Mouse (Mus musculus): ENCODE results near the gene Itpr2. TPM values are rescaled to one million over a fixed set of nuclear protein-coding genes. Genes with fewer than 3 reads are reported as not detected.

The Itpr2 gene
- polyA plus RNA-seq, 1 experiment from 2014 or later = 33.6 TPM

- Histone ChIP-seq H3K9ac (ENCODE audit: low read depth, low read length) (no peak overlapping the region), H3K4me2 (no peak overlapping the region), H3K4me1 (ENCODE audit: control insufficient read depth, insufficient read depth, low read length) (peaks cover 5% of the 10 kb centered on the region; the same call in 1 of the 2 replicates), H3K27me3 (ENCODE audit: control insufficient read depth, insufficient read depth, low read length) (no peaks in the 10 kb centered on the region), H3K27ac (ENCODE audit: low read depth, low read length) (no peak overlapping the region), H3K9me3 (replicated peaks; ENCODE audit: control insufficient read depth, low read length) (no peaks in the 10 kb centered on the region), H3K4me3 (ENCODE audit: low read depth, low read length) (no peak overlapping the region), H3K36me3 (ENCODE audit: control insufficient read depth, insufficient read depth, low read length) (peaks cover 4% of the 10 kb centered on the region)
- no peak for ATAC-seq (replicated peaks; ENCODE audit: insufficient number of reproducible peaks, low FRiP score, low TSS enrichment)
- 89% methylated on average over 5 of the region's 5 CpGs for WGBS (ENCODE audit: insufficient replicate concordance)
These were observed 187.7 kb downstream of the Itpr2 start for GRCm38 (mm10) chr6:146314304-146314703.

- Histone ChIP-seq H3K9ac (ENCODE audit: low read depth, low read length) (no peak overlapping the region), H3K4me3 (ENCODE audit: low read depth, low read length) (no peak overlapping the region), H3K9me3 (replicated peaks; ENCODE audit: control insufficient read depth, low read length) (no peaks in the 10 kb centered on the region), H3K4me1 (ENCODE audit: control insufficient read depth, insufficient read depth, low read length) (peaks cover 5% of the 10 kb centered on the region; the same call in 1 of the 2 replicates), H3K4me2 (no peak overlapping the region), H3K36me3 (ENCODE audit: control insufficient read depth, insufficient read depth, low read length) (peaks cover 4% of the 10 kb centered on the region), H3K27ac (ENCODE audit: low read depth, low read length) (no peak overlapping the region), H3K27me3 (ENCODE audit: control insufficient read depth, insufficient read depth, low read length) (no peaks in the 10 kb centered on the region)
- WGBS (ENCODE audit: insufficient replicate concordance) = 74% methylated on average over 4 of the region's 4 CpGs
- no peak for ATAC-seq (replicated peaks; ENCODE audit: insufficient number of reproducible peaks, low FRiP score, low TSS enrichment)
These were observed 188.6 kb downstream of the Itpr2 start for GRCm38 (mm10) chr6:146313396-146313795.

GRCm38 (mm10) chr6:146310210-146310609 lies 191.8 kb downstream of the Itpr2 start:
- 81% methylated on average over 2 of the region's 2 CpGs for WGBS (ENCODE audit: insufficient replicate concordance)

GRCm38 (mm10) chr6:146309335-146309734 lies 192.7 kb downstream of the Itpr2 start:
- no peaks in the 10 kb centered on the region for H3K36me3 ChIP-seq (ENCODE audit: control insufficient read depth, insufficient read depth, low read length)
- H3K27ac ChIP-seq (ENCODE audit: low read depth, low read length) = no peak overlapping the region
- no peaks in the 10 kb centered on the region for H3K9me3 ChIP-seq (replicated peaks; ENCODE audit: control insufficient read depth, low read length)
- H3K4me3 ChIP-seq (ENCODE audit: low read depth, low read length) = no peak overlapping the region
- peaks cover 5% of the 10 kb centered on the region; the same call in 1 of the 2 replicates for H3K4me1 ChIP-seq (ENCODE audit: control insufficient read depth, insufficient read depth, low read length)
- no peak for ATAC-seq (replicated peaks; ENCODE audit: insufficient number of reproducible peaks, low FRiP score, low TSS enrichment)
- no peak overlapping the region for H3K4me2 ChIP-seq
- no peaks in the 10 kb centered on the region for H3K27me3 ChIP-seq (ENCODE audit: control insufficient read depth, insufficient read depth, low read length)
- H3K9ac ChIP-seq (ENCODE audit: low read depth, low read length) = no peak overlapping the region
- 55% methylated on average over 1 of the region's 1 CpGs for WGBS (ENCODE audit: insufficient replicate concordance)

More at GRCm38 (mm10) chr6:146310210-146310609, 191.8 kb downstream of the Itpr2 start:
- H3K4me3 ChIP-seq (ENCODE audit: low read depth, low read length) = no peak overlapping the region
- ATAC-seq (replicated peaks; ENCODE audit: insufficient number of reproducible peaks, low FRiP score, low TSS enrichment) = no peak
- H3K9ac ChIP-seq (ENCODE audit: low read depth, low read length) = no peak overlapping the region
- H3K27ac ChIP-seq (ENCODE audit: low read depth, low read length) = no peak overlapping the region
- no peaks in the 10 kb centered on the region for H3K27me3 ChIP-seq (ENCODE audit: control insufficient read depth, insufficient read depth, low read length)
- H3K36me3 ChIP-seq (ENCODE audit: control insufficient read depth, insufficient read depth, low read length) = no peaks in the 10 kb centered on the region
- H3K4me2 ChIP-seq = no peak overlapping the region
- H3K4me1 ChIP-seq (ENCODE audit: control insufficient read depth, insufficient read depth, low read length) = peaks cover 5% of the 10 kb centered on the region; the same call in 1 of the 2 replicates
- H3K9me3 ChIP-seq (replicated peaks; ENCODE audit: control insufficient read depth, low read length) = no peaks in the 10 kb centered on the region

- ATAC-seq (replicated peaks; ENCODE audit: insufficient number of reproducible peaks, low FRiP score, low TSS enrichment) = no peak
- Histone ChIP-seq H3K4me2 (no peak overlapping the region), H3K9ac (ENCODE audit: low read depth, low read length) (no peak overlapping the region), H3K4me3 (ENCODE audit: low read depth, low read length) (no peak overlapping the region), H3K27ac (ENCODE audit: low read depth, low read length) (no peak overlapping the region), H3K9me3 (replicated peaks; ENCODE audit: control insufficient read depth, low read length) (no peaks in the 10 kb centered on the region), H3K4me1 (ENCODE audit: control insufficient read depth, insufficient read depth, low read length) (peaks cover 5% of the 10 kb centered on the region; the same call in 1 of the 2 replicates), H3K36me3 (ENCODE audit: control insufficient read depth, insufficient read depth, low read length) (no peaks in the 10 kb centered on the region), H3K27me3 (ENCODE audit: control insufficient read depth, insufficient read depth, low read length) (no peaks in the 10 kb centered on the region)
- WGBS (ENCODE audit: insufficient replicate concordance) = 72% methylated on average over 3 of the region's 3 CpGs
These were observed 196.0 kb downstream of the Itpr2 start for GRCm38 (mm10) chr6:146305995-146306394.

- H3K9me3 ChIP-seq (replicated peaks; ENCODE audit: control insufficient read depth, low read length) = no peaks in the 10 kb centered on the region
- H3K9ac ChIP-seq (ENCODE audit: low read depth, low read length) = no peak overlapping the region
- no peak overlapping the region for H3K4me2 ChIP-seq
- no peaks in the 10 kb centered on the region for H3K27me3 ChIP-seq (ENCODE audit: control insufficient read depth, insufficient read depth, low read length)
- H3K27ac ChIP-seq (ENCODE audit: low read depth, low read length) = no peak overlapping the region
- no peaks in the 10 kb centered on the region for H3K4me1 ChIP-seq (ENCODE audit: control insufficient read depth, insufficient read depth, low read length)
- no peaks in the 10 kb centered on the region for H3K36me3 ChIP-seq (ENCODE audit: control insufficient read depth, insufficient read depth, low read length)
- 89% methylated on average over 11 of the region's 11 CpGs for WGBS (ENCODE audit: insufficient replicate concordance)
- no peak for ATAC-seq (replicated peaks; ENCODE audit: insufficient number of reproducible peaks, low FRiP score, low TSS enrichment)
- no peak overlapping the region for H3K4me3 ChIP-seq (ENCODE audit: low read depth, low read length)
These were observed 197.9 kb downstream of the Itpr2 start for GRCm38 (mm10) chr6:146304088-146304487.

- Histone ChIP-seq H3K27me3 (ENCODE audit: control insufficient read depth, insufficient read depth, low read length) (no peaks in the 10 kb centered on the region), H3K4me3 (ENCODE audit: low read depth, low read length) (no peak overlapping the region), H3K9ac (ENCODE audit: low read depth, low read length) (no peak overlapping the region), H3K9me3 (replicated peaks; ENCODE audit: control insufficient read depth, low read length) (0 out of 2 replicates have a peak, but pooled peaks cover 2% of the 10 kb centered on the region), H3K4me2 (no peak overlapping the region), H3K4me1 (ENCODE audit: control insufficient read depth, insufficient read depth, low read length) (no peaks in the 10 kb centered on the region), H3K27ac (ENCODE audit: low read depth, low read length) (no peak overlapping the region), H3K36me3 (ENCODE audit: control insufficient read depth, insufficient read depth, low read length) (no peaks in the 10 kb centered on the region)
- WGBS (ENCODE audit: insufficient replicate concordance) = 80% methylated on average over 2 of the region's 2 CpGs
- no peak for ATAC-seq (replicated peaks; ENCODE audit: insufficient number of reproducible peaks, low FRiP score, low TSS enrichment)
These were observed 198.7 kb downstream of the Itpr2 start for GRCm38 (mm10) chr6:146303336-146303735.

GRCm38 (mm10) chr6:146302574-146303130 lies 199.4 kb downstream of the Itpr2 start:
- H3K9me3 ChIP-seq (replicated peaks; ENCODE audit: control insufficient read depth, low read length) = 0 out of 2 replicates have a peak, but pooled peaks cover 2% of the 10 kb centered on the region
- H3K4me2 ChIP-seq = no peak overlapping the region
- no peak for ATAC-seq (replicated peaks; ENCODE audit: insufficient number of reproducible peaks, low FRiP score, low TSS enrichment)
- no peaks in the 10 kb centered on the region for H3K4me1 ChIP-seq (ENCODE audit: control insufficient read depth, insufficient read depth, low read length)
- no peaks in the 10 kb centered on the region for H3K27me3 ChIP-seq (ENCODE audit: control insufficient read depth, insufficient read depth, low read length)
- H3K4me3 ChIP-seq (ENCODE audit: low read depth, low read length) = no peak overlapping the region
- H3K27ac ChIP-seq (ENCODE audit: low read depth, low read length) = no peak overlapping the region
- no peaks in the 10 kb centered on the region for H3K36me3 ChIP-seq (ENCODE audit: control insufficient read depth, insufficient read depth, low read length)
- 83% methylated on average over 8 of the region's 8 CpGs for WGBS (ENCODE audit: insufficient replicate concordance)
- H3K9ac ChIP-seq (ENCODE audit: low read depth, low read length) = no peak overlapping the region

GRCm38 (mm10) chr6:146302101-146302500 lies 199.9 kb downstream of the Itpr2 start:
- Histone ChIP-seq H3K27me3 (ENCODE audit: control insufficient read depth, insufficient read depth, low read length) (no peaks in the 10 kb centered on the region), H3K4me1 (ENCODE audit: control insufficient read depth, insufficient read depth, low read length) (no peaks in the 10 kb centered on the region), H3K4me2 (no peak overlapping the region), H3K4me3 (ENCODE audit: low read depth, low read length) (no peak overlapping the region), H3K27ac (ENCODE audit: low read depth, low read length) (no peak overlapping the region), H3K9ac (ENCODE audit: low read depth, low read length) (no peak overlapping the region), H3K9me3 (replicated peaks; ENCODE audit: control insufficient read depth, low read length) (0 out of 2 replicates have a peak, but pooled peaks cover 2% of the 10 kb centered on the region), H3K36me3 (ENCODE audit: control insufficient read depth, insufficient read depth, low read length) (no peaks in the 10 kb centered on the region)
- WGBS (ENCODE audit: insufficient replicate concordance) = 73% methylated on average over 3 of the region's 3 CpGs
- no peak for ATAC-seq (replicated peaks; ENCODE audit: insufficient number of reproducible peaks, low FRiP score, low TSS enrichment)

Measured in heart, embryonic 11.5 days (tissue).